Mouse (Mus musculus): ENCODE measurements around the gene Eif1. TPM values are rescaled to one million over a fixed set of nuclear protein-coding genes. Genes with fewer than 3 reads are reported as not detected.
A peak's percentile ranks its signal among the peaks of the same experiment; 100 is the strongest.
"Not testable (repeated sequence)": the region's sequence is repeated elsewhere in the genome, so short reads cannot be mapped to it uniquely, and the experiment has no call there.

Gene Eif1
- 100 to 1,000 TPM; 886 to 904 TPM for total RNA-seq (2021)
- long read RNA-seq, experiment 1, transcript Eif1-203 (3 exons, 447 nt): minor isoform, 11 of 712 reads
- long read RNA-seq, experiment 1, transcript Eif1-201 (4 exons, 1,322 nt): major isoform, 663 of 712 reads
- long read RNA-seq, experiment 1, transcript Eif1-202 (2 exons, 383 nt): minor isoform, 7 of 712 reads
- long read RNA-seq, experiment 1, partial matches to known transcripts: 5 of 712 reads
- long read RNA-seq, experiment 1, other reads (novel, unspliced or antisense): 24 of 712 reads
- long read RNA-seq, experiment 2, transcript Eif1-203 (3 exons, 447 nt): minor isoform, 6 of 766 reads
- long read RNA-seq, experiment 2, transcript Eif1-201 (4 exons, 1,322 nt): major isoform, 723 of 766 reads
- long read RNA-seq, experiment 2, transcript Eif1-202 (2 exons, 383 nt): minor isoform, 5 of 766 reads
- long read RNA-seq, experiment 2, partial matches to known transcripts: 0 of 766 reads
- long read RNA-seq, experiment 2, other reads (novel, unspliced or antisense): 29 of 766 reads

- peak; percentile 99 to 100 for DNase-seq (ENCODE audit: low spot score in 2 of 2)
These were observed at the start of gene Eif1 for GRCm38 (mm10) chr11:100319492-100320171. Gene Eif1 (plus strand): TSS chr11:100319885.

- no peak for DNase-seq (ENCODE audit: low spot score in 2 of 2)
These were observed 47.8 kb upstream of the Eif1 start for GRCm38 (mm10) chr11:100271878-100272277.

GRCm38 (mm10) chr11:100274719-100275118 is 45.0 kb upstream of the Eif1 start:
- DNase-seq (ENCODE audit: low spot score in 2 of 2): no peak

GRCm38 (mm10) chr11:100275466-100275865 is 44.2 kb upstream of the Eif1 start:
- DNase-seq (ENCODE audit: low spot score in 2 of 2): no peak

DNA sequence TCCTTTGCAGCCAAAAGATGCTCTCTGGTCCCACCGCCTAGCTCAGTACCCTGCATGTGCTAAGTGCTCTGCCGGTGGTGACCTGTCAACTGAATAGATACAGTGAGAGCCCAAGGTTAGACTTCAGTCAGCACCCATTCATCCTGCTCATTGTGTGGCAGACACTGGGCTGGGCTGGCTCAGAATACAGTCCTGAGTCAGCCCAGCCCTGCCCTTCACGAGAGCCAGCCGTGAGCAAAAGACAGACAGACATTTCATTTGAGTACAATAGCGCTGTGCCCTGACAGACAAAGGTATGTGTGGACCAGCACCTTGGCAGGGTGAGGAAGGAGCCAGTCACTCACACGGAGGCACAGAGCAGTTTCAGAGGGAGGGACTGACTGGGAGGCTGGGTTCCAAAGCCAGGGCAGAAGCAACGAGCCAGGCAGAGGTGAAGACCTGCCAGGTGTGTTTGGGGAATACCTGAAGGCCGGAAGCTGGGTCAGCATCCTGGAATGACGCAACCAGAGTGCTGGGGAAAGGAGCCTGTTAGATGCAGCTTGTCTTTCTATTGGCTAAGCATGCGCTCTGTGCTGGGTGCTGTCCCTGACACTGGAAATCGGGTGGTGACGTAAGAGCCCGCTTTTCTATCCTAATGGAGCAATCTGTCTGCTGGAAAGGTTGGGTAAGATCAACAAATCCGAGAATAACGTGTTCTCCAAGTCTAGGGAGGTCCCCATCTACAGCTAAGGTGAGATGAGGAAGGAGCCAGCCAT is 41.8 kb upstream of the Eif1 start:
- DNase-seq (ENCODE audit: low spot score in 2 of 2): no peak

DNA sequence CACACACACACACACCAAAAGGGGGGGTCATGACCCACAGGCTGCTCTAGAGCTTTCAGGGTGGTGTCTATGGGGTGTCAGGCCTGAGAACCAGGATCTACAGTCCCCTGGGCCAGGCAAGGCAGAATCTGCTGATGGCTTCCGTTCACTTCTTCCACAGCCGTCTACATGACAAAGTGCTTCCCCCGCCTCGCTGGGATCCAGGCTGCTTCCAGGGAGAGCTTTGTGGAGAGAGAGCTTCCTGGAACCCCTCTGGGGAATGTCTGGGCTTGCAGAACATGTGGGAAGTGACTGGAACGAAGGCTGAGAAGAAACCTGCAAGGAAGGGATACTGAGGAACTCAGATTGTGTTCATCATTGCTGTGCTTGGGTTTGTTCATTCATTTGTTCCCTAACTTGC is 40.9 kb upstream of the Eif1 start:
- DNase-seq (ENCODE audit: low spot score in 2 of 2): no peak

- peak; percentile 56 to 67 for DNase-seq (ENCODE audit: low spot score in 2 of 2)
These were observed 37.8 kb upstream of the Eif1 start for GRCm38 (mm10) chr11:100281596-100282544.

DNA sequence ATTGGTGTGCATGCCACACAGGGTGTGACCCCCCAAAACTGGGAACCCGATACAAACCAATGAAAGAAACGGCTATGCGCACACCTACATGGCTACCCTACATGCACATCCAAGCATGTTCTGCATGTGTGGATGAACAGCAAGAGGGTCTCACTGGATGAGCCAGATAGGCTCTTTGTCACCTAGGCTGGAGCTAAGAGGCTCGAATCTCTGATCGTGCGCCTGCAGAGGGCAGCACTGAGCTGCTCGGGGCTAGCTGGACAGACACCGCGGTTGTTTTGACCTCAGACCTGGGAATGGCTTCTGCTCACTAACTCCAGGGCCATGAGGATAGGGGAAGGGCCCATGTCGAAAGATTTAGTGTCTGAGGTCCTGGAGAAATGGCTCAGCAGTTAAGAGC is 37.1 kb upstream of the Eif1 start:
- DNase-seq (ENCODE audit: low spot score in 2 of 2): peak; percentile 58 to 67

GRCm38 (mm10) chr11:100284988-100285387 is 34.7 kb upstream of the Eif1 start:
- DNase-seq (ENCODE audit: low spot score in 2 of 2): no peak

DNA sequence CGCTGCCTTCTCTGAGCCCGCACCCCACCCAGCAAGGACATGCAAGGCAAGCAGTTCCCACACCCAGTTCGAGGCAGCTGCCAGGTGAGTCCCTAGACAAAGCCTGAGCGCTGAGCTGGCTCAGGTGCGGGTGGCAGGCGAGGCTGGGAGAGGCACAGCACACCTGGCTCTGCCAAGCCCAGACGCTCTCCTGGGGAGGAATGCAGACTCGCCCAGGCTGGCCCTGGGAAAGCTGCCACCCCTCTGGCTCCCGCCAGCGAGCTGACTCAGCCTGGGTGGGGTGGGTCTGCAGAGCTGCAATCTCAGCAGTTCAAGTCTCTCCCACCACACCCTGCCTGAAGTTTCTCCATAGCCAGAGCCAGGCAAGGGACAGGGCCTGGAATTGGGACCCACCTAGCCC is 32.7 kb upstream of the Eif1 start:
- no peak for DNase-seq (ENCODE audit: low spot score in 2 of 2)

DNA sequence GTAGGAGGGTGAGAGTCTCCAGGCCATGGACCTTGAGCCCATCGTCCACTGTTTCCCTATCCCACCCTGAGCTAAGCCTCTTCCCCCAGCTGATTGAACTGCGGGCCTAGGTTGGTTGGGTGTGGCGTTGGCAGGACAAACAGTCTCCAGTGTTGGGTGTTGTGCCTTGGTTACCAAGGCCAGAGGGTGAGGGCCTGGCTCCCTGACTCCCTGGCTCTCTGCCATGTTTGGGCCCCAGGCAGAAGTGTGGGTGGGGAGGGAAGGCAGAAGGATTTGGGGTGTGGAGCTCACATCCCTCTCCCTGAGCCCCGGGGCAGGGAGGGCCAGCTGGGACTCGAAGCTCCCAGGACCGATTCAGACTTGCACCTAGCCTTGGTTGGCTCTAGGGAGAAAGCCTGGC is 30.7 kb upstream of the Eif1 start:
- no peak for DNase-seq (ENCODE audit: low spot score in 2 of 2)

GRCm38 (mm10) chr11:100290235-100290634 is 29.4 kb upstream of the Eif1 start:
- DNase-seq (ENCODE audit: low spot score in 2 of 2): no peak

- DNase-seq (ENCODE audit: low spot score in 2 of 2): no peak
These were observed 26.8 kb upstream of the Eif1 start for GRCm38 (mm10) chr11:100292884-100293283.

- DNase-seq (ENCODE audit: low spot score in 2 of 2): peak; percentile 67 to 68
These were observed 24.4 kb upstream of the Eif1 start for GRCm38 (mm10) chr11:100295308-100295707.

GRCm38 (mm10) chr11:100297801-100298200 is 21.9 kb upstream of the Eif1 start:
- no peak for DNase-seq (ENCODE audit: low spot score in 2 of 2)

DNA sequence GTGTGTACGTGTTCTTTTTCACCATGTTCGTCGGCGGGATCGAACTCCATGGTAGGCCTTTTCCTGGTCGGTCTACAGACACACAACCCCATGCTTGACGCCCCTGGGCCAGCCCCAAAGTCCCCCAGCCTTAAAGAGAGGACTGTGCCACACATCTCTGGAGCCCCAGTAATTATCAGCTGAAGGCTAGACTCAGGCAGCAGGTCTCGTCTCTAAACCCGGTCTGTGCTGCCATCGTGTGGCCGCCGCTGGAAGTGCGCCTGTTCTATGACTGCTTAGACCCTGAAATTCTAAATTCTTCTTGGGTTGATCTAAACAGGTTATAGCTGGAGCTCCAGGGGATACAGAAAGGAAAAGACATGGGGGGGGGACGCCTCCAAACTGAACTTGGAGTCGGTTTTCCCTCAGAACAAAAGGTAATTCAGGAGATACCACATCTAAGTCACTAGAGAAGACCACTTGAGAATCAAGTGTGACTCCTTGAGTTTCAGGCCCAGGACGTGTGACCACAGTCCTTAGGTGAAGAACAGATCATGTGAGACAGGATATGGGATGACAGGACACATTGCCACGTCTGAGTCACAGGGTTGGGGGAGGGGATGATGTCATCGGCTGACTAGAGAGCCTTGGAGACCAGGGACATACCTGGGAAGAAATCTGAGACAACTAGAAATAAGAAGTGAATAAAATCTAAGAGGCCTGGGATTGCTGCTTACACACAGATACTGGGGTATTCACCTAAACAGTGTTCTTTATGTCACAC is 21.2 kb upstream of the Eif1 start:
- peak; percentile 57 to 59 for DNase-seq (ENCODE audit: low spot score in 2 of 2)

GRCm38 (mm10) chr11:100300293-100300692 is 19.4 kb upstream of the Eif1 start:
- no peak for DNase-seq (ENCODE audit: low spot score in 2 of 2)

- no peak for DNase-seq (ENCODE audit: low spot score in 2 of 2)
These were observed 18.4 kb upstream of the Eif1 start for GRCm38 (mm10) chr11:100301292-100301691.

DNA sequence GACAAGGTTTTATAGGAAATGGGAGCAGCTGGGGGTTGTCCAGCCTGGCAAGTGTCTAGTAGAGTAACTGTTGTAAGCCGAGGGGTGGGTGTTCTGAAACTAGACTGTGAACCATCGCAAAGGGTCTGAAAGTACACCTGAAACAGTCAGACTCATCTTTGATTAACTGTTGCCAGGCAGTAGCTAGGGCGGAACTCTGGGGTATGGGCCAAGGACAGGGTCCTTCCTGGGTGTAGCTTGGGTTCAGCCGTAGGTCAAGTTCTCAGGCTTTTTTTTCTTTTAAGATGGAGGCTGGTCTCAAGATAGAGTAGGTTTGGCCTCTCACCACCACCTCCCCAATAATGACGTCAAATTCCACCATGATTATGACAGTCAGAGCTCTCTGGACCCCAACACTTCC is 11.8 kb upstream of the Eif1 start:
- DNase-seq (ENCODE audit: low spot score in 2 of 2): no peak

DNA sequence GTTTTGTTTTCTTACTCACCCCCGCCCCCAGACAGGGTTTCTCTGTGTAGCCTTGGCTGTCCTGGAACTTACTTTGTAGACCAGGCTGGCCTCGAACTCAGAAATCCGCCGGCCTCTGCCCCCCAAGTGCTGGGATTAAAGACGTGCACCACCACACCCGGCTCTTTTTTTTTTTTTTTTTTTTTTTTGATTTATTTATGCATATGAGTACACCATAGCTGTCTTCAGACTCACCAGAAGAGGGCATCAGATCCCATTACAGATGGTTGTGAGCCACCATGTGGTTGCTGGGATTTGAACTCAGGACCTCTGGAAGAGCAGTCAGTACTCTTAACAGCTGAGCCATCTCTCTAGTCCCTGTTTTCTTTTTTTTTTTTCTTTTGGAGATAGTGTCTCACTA is 11.0 kb upstream of the Eif1 start:
- DNase-seq (ENCODE audit: low spot score in 2 of 2): not testable (repeated sequence)
